Mouse (Mus musculus): ENCODE results near the gene Mrpl35. TPM values are rescaled to one million over a fixed set of nuclear protein-coding genes. Genes with fewer than 3 reads are reported as not detected.
"Not testable (repeated sequence)": the region's sequence is repeated elsewhere in the genome, so short reads cannot be mapped to it uniquely, and the experiment has no call there.

Gene Mrpl35
- polyA plus RNA-seq (2015; fragmentation: Nextera tagmentation; extraction: Ambion mirVana), result 46.8 and 52.4 TPM in 2 replicates

GRCm38 (mm10) chr6:71826869-71827268, at the start of gene Mrpl35:
Gene Mrpl35, minus strand, starts transcription at chr6:71826969.
- 29% methylated on average over 1 of the region's 1 CpGs for WGBS
- no peaks in the 10 kb centered on the region for H3K9me3 ChIP-seq (replicated peaks)
- no peaks in the 10 kb centered on the region for H3K36me3 ChIP-seq
- peaks cover 18% of the 10 kb centered on the region for H3K4me1 ChIP-seq
- no peak within 1 kb of the TSS for H3K9ac ChIP-seq (replicated peaks)
- no peaks in the 10 kb centered on the region; the same call in 1 of the 2 replicates for H3K27me3 ChIP-seq (replicated peaks)
- H3K4me2 ChIP-seq, result no peak within 1 kb of the TSS
- no peak for ATAC-seq (ENCODE audit: low FRiP score)
- H3K27ac ChIP-seq (replicated peaks), result no peak within 1 kb of the TSS
- no peak within 1 kb of the TSS for H3K4me3 ChIP-seq (replicated peaks)

- ATAC-seq (ENCODE audit: low FRiP score), result no peak
- WGBS, result 96% methylated on average over 9 of the region's 9 CpGs
- H3K4me1 ChIP-seq, result no peaks in the 10 kb centered on the region
- no peak overlapping the region for H3K9ac ChIP-seq (replicated peaks)
- no peaks in the 10 kb centered on the region for H3K27me3 ChIP-seq (replicated peaks)
- H3K36me3 ChIP-seq, result peaks cover 84% of the 10 kb centered on the region
- no peak overlapping the region for H3K4me3 ChIP-seq (replicated peaks)
- no peak overlapping the region for H3K27ac ChIP-seq (replicated peaks)
- no peaks in the 10 kb centered on the region for H3K9me3 ChIP-seq (replicated peaks)
- H3K4me2 ChIP-seq, result no peak overlapping the region
Measured at GRCm38 (mm10) chr6:71871396-71871795, 44.6 kb upstream of the Mrpl35 start.

GRCm38 (mm10) chr6:71868809-71869208, 42.0 kb upstream of the Mrpl35 start:
- WGBS, result 100% methylated on average over 1 of the region's 1 CpGs
- H3K36me3 ChIP-seq, result peaks cover 76% of the 10 kb centered on the region

GRCm38 (mm10) chr6:71867751-71868150, 41.0 kb upstream of the Mrpl35 start:
- H3K36me3 ChIP-seq, result peaks cover 78% of the 10 kb centered on the region
- no peaks in the 10 kb centered on the region for H3K4me1 ChIP-seq
- no peak overlapping the region for H3K4me2 ChIP-seq
- no peaks in the 10 kb centered on the region for H3K27me3 ChIP-seq (replicated peaks)
- WGBS, result 85% methylated on average over 2 of the region's 2 CpGs
- H3K27ac ChIP-seq (replicated peaks), result no peak overlapping the region
- no peaks in the 10 kb centered on the region for H3K9me3 ChIP-seq (replicated peaks)
- no peak overlapping the region for H3K9ac ChIP-seq (replicated peaks)
- no peak for ATAC-seq (ENCODE audit: low FRiP score)
- no peak overlapping the region for H3K4me3 ChIP-seq (replicated peaks)

More at GRCm38 (mm10) chr6:71868809-71869208, 42.0 kb upstream of the Mrpl35 start:
- no peak overlapping the region for H3K4me3 ChIP-seq (replicated peaks)
- H3K4me1 ChIP-seq, result no peaks in the 10 kb centered on the region
- no peak overlapping the region for H3K4me2 ChIP-seq
- H3K27me3 ChIP-seq (replicated peaks), result no peaks in the 10 kb centered on the region
- ATAC-seq (ENCODE audit: low FRiP score), result no peak
- H3K9me3 ChIP-seq (replicated peaks), result no peaks in the 10 kb centered on the region
- H3K9ac ChIP-seq (replicated peaks), result no peak overlapping the region
- no peak overlapping the region for H3K27ac ChIP-seq (replicated peaks)

- WGBS, result 94% methylated on average over 6 of the region's 6 CpGs
- H3K9ac ChIP-seq (replicated peaks); H3K27ac ChIP-seq (replicated peaks); H3K27me3 ChIP-seq (replicated peaks); H3K4me2 ChIP-seq; H3K4me3 ChIP-seq (replicated peaks); H3K9me3 ChIP-seq (replicated peaks); ATAC-seq (ENCODE audit: low FRiP score); H3K4me1 ChIP-seq: not testable (repeated sequence)
- H3K36me3 ChIP-seq, result peaks cover 30% of the 10 kb centered on the region
Measured at GRCm38 (mm10) chr6:71846906-71847305, 20.1 kb upstream of the Mrpl35 start.

- 98% methylated on average over 1 of the region's 1 CpGs for WGBS
- no peak for ATAC-seq (ENCODE audit: low FRiP score)
- H3K4me3 ChIP-seq (replicated peaks), result no peak overlapping the region
- no peaks in the 10 kb centered on the region for H3K27me3 ChIP-seq (replicated peaks)
- no peak overlapping the region for H3K9ac ChIP-seq (replicated peaks)
- no peaks in the 10 kb centered on the region for H3K9me3 ChIP-seq (replicated peaks)
- peaks cover 11% of the 10 kb centered on the region for H3K36me3 ChIP-seq
- H3K27ac ChIP-seq (replicated peaks), result no peak overlapping the region
- no peak overlapping the region for H3K4me2 ChIP-seq
- H3K4me1 ChIP-seq, result no peaks in the 10 kb centered on the region
Measured at GRCm38 (mm10) chr6:71840597-71841290, 14.0 kb upstream of the Mrpl35 start.

- peaks cover 13% of the 10 kb centered on the region for H3K36me3 ChIP-seq
- no peaks in the 10 kb centered on the region for H3K9me3 ChIP-seq (replicated peaks)
- H3K27me3 ChIP-seq (replicated peaks), result no peaks in the 10 kb centered on the region
- ATAC-seq (ENCODE audit: low FRiP score), result no peak
- no peak overlapping the region for H3K4me3 ChIP-seq (replicated peaks)
- no peaks in the 10 kb centered on the region for H3K4me1 ChIP-seq
- no peak overlapping the region for H3K4me2 ChIP-seq
- no peak overlapping the region for H3K27ac ChIP-seq (replicated peaks)
- H3K9ac ChIP-seq (replicated peaks), result no peak overlapping the region
Measured at GRCm38 (mm10) chr6:71839815-71840214, 13.0 kb upstream of the Mrpl35 start.

GRCm38 (mm10) chr6:71836811-71837210, 10.0 kb upstream of the Mrpl35 start:
- Histone ChIP-seq H3K27ac (replicated peaks) (no peak overlapping the region), H3K27me3 (replicated peaks) (no peaks in the 10 kb centered on the region), H3K9me3 (replicated peaks) (no peaks in the 10 kb centered on the region), H3K9ac (replicated peaks) (no peak overlapping the region), H3K4me2 (no peak overlapping the region), H3K36me3 (peaks cover 14% of the 10 kb centered on the region), H3K4me1 (peaks cover 12% of the 10 kb centered on the region), H3K4me3 (replicated peaks) (no peak overlapping the region)
- ATAC-seq (ENCODE audit: low FRiP score), result no peak
- WGBS, result 87% methylated on average over 2 of the region's 2 CpGs

GRCm38 (mm10) chr6:71831581-71831960, 4.8 kb upstream of the Mrpl35 start:
- no peaks in the 10 kb centered on the region for H3K9me3 ChIP-seq (replicated peaks)
- peaks cover 12% of the 10 kb centered on the region for H3K36me3 ChIP-seq
- peak overlapping the region; percentile 97 for H3K27ac ChIP-seq (replicated peaks)
- H3K27me3 ChIP-seq (replicated peaks), result no peaks in the 10 kb centered on the region; the same call in 1 of the 2 replicates
- peaks cover 18% of the 10 kb centered on the region for H3K4me1 ChIP-seq
- peak overlapping the region; percentile 77 for H3K4me2 ChIP-seq
- peak overlapping the region; percentile 99 for H3K4me3 ChIP-seq (replicated peaks)
- under 1% methylated on average over 21 of the region's 21 CpGs for WGBS
- peak overlapping the region; percentile 85 for H3K9ac ChIP-seq (replicated peaks)
- peak; percentile 99 for ATAC-seq (ENCODE audit: low FRiP score)

- Histone ChIP-seq H3K9me3 (replicated peaks) (no peaks in the 10 kb centered on the region), H3K4me2 (peak within 1 kb of the TSS; percentile 77)
- under 1% methylated on average over 64 of the region's 64 CpGs for WGBS
Measured at GRCm38 (mm10) chr6:71830690-71831580, 4.2 kb upstream of the Mrpl35 start, which contains the start of gene Immt. Gene Immt, plus strand, starts transcription at chr6:71831331.

GRCm38 (mm10) chr6:71829768-71830167, 3.0 kb upstream of the Mrpl35 start:
- Histone ChIP-seq H3K4me2 (no peak overlapping the region; the same call in 1 of the 2 replicates), H3K4me1 (peaks cover 18% of the 10 kb centered on the region), H3K9me3 (replicated peaks) (no peaks in the 10 kb centered on the region), H3K36me3 (peaks cover under 1% of the 10 kb centered on the region; the same call in 1 of the 2 replicates), H3K27me3 (replicated peaks) (no peaks in the 10 kb centered on the region; the same call in 1 of the 2 replicates), H3K9ac (replicated peaks) (no peak overlapping the region), H3K27ac (replicated peaks) (no peak overlapping the region), H3K4me3 (replicated peaks) (no peak overlapping the region)
- WGBS, result 88% methylated on average over 9 of the region's 9 CpGs
- ATAC-seq (ENCODE audit: low FRiP score), result no peak

More at GRCm38 (mm10) chr6:71830690-71831580, 4.2 kb upstream of the Mrpl35 start, which contains the start of gene Immt:
- Histone ChIP-seq H3K27ac (replicated peaks) (peak within 1 kb of the TSS; percentile 97), H3K4me3 (replicated peaks) (peak within 1 kb of the TSS; percentile 99), H3K9ac (replicated peaks) (peak within 1 kb of the TSS; percentile 85), H3K27me3 (replicated peaks) (no peaks in the 10 kb centered on the region; the same call in 1 of the 2 replicates), H3K36me3 (peaks cover 9% of the 10 kb centered on the region), H3K4me1 (peaks cover 18% of the 10 kb centered on the region)
- peak; percentile 99 for ATAC-seq (ENCODE audit: low FRiP score)

Data from neural tube, embryonic 15.5 days (tissue).